Mouse (Mus musculus) spleen, embryonic (tissue): Measurements from ENCODE around the gene 2300003K06Rik.
"Not testable (repeated sequence)": the region's sequence is repeated elsewhere in the genome, so short reads cannot be mapped to it uniquely, and the experiment has no call there.

ENCODE experiments used
- CTCF ChIA-PET: fragments of 350-600 bp; sonication (Branson Sonifier 250); formaldehyde crosslinking; loops from one replicate; lab custom pipeline; 2022; lab: Charles Lee

2300003K06Rik gene

DNA sequence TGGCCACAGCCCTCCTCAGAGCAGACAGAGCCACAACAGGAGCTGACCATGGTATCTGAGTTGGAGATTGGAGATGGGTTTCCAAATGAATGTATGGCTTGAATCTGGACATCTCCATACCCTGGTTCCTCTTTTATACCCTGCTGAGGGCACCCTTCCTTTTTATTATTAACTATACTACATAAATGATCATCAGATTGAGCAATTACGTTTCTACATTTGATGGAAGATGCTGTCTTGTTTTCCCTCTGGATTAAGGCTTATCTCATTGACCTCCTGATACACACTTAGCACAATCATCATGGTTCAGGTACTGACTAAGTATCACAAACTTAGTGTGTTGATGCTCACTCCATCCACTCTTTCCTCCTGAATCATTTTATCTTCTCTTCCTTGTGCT lies at the start of gene 2300003K06Rik:
2300003K06Rik (minus strand) TSS at position 101 of the 400 bp plus-strand sequence.
- CTCF ChIA-PET, result no interaction called here

DNA sequence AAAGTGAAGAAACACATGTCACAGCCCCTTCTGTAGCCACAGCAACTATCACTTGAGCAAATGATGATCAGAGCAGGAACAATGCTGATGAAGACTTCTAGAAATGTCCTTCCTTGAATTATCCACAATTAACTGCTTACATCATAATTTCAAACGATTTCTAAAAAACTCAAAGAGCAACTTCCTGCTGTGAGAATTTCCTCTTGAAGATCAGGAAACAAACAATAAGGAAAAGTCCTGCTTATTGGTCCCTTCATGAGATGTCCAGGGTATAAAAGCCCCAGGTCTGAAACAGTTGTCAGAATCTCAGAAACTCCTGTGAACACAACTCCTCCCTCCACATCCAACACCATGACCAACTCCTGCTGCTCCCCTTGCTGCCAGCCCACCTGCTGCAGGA lies 41.0 kb upstream of the 2300003K06Rik start, which contains the start of gene Gm11567:
Gm11567 (plus strand) TSS at position 301 of the 400 bp plus-strand sequence.
- CTCF ChIA-PET, result not testable (repeated sequence)

- CTCF ChIA-PET, result not testable (repeated sequence)
Observed at GRCm38 (mm10) chr11:99873089-99873488, 35.2 kb upstream of the 2300003K06Rik start, which contains the start of gene Krtap9-1. Krtap9-1 (plus strand) TSS chr11:99873389.

DNA sequence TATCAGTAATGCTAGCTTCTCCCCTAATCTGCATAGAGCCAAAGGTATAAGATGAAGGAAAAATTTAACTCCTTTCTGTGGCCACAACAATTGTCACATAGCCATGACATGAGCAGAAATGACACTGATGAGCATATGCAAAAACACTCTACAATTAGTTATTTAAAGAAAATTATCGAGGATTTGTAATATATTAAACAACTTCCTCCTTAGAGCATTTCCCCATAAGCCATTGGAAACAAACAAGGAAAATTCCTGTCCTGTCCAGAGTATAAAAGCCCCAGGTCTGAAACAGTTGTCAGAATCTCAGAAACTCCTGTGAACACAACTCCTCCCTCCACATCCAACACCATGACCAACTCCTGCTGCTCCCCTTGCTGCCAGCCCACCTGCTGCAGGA lies 26.3 kb upstream of the 2300003K06Rik start, which contains the start of gene Gm11559:
Gm11559 (plus strand) TSS at position 301 of the 400 bp plus-strand sequence.
- CTCF ChIA-PET, result interaction anchor here (1.2 kb wide), 1 partner anchor 434 kb away, joined by 4 read pairs; no protein-coding TSS in a partner anchor

DNA sequence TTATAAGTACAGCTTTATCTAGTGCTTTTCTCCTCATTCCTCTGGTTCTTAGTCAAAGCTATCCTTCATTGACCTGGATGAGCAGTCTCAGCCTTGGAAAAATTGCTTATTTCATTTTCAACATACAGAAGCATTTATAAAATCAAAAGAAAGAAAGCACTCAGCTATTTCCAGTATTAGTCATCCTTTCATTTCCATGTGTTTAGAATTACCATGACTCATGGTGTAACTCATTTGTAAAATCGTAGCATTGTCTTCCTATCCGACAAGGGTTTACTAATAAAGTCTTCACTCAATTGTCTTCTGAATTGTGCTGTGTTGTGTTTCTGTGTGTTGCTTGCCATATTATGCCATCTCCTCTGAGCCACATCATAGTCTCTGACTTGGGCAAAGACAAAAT lies 20.9 kb upstream of the 2300003K06Rik start:
- CTCF ChIA-PET, result no interaction called here

DNA sequence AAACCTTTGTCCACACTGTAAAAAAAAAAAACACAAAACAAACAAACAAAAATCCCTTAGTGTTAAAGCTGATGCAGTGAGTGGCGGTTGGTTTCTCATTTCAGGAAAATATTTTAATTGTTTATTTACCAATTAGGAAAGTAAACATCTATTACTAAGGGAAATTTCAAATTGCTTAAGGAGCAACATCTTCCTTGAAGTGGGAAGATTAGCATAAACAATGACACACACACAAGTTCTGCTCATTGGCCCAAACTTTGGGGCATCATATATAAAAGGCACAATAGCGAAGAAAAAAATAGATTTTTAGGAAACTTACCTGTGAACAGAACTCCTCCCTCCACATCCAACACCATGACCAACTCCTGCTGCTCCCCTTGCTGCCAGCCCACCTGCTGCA lies 19.8 kb upstream of the 2300003K06Rik start, which contains the start of gene Gm11568:
Gm11568 (plus strand) TSS at position 301 of the 400 bp plus-strand sequence.
- CTCF ChIA-PET, result no interaction called here

DNA sequence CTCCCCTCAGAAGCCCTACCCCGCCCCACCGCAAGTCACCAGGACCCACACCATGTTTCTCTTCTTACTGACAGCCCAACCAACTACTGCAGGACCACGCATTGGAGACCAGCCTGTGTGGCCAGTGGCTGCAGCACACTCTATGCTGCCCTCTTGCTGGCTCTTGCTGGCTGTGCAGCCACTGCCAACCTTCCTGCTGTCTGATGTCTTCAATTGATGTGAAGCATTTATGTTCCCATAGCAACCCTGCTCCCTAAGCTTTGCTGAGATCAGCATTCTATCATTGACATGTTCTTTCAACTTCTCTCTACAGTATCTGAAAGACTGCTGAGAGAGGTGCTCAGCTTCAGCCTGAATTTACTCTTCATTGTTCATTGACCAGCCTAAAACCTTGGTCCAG lies 16.3 kb upstream of the 2300003K06Rik start:
- CTCF ChIA-PET, result no interaction called here

- CTCF ChIA-PET, result no interaction called here
Observed at GRCm38 (mm10) chr11:99851508-99851907, 13.6 kb upstream of the 2300003K06Rik start, which contains the start of gene Krtap4-16. Krtap4-16 (minus strand) TSS chr11:99851608.

GRCm38 (mm10) chr11:99846746-99847145 lies 8.9 kb upstream of the 2300003K06Rik start:
- CTCF ChIA-PET, result no interaction called here

DNA sequence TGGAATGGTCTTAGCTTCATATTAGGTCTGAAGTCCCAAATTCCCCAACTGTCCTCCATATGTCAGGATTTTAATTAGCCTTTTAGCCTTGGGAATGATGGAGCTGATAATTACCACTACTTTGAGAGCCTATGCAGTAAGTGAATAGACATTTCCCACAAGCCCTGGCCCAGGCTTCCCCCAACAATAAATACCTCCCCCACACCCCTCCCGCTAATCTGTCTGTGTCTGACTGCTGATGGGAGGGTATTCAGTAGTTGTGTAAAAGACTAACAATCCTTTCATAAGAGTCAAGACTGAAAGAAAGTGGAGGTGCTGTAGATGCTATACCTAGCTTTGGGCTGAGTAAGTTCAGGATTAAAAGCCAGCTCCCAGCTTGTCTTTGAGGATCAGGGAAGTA lies 4.3 kb upstream of the 2300003K06Rik start:
- CTCF ChIA-PET, result no interaction called here

DNA sequence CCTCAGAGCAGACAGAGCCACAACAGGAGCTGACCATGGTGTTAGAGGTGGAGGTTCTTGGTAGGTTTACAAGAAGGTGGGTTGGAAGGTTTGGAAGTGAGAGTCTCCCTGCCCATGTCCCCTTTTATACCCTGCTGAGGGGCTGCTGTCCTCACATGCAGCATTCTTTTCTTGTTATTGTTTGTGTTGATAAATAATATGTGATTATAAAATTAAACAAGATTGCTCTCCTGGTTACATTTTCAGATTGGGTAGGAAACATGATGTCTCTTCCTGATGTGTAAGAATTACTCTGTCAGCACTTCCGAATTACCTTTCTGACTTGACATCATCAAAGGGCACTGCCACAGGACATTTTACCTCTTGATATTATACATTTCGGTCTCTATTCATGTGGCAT lies 22.3 kb downstream of the 2300003K06Rik start, which contains the start of gene Gm11564:
Gm11564 (minus strand) TSS at position 101 of the 400 bp plus-strand sequence.
- CTCF ChIA-PET, result not testable (repeated sequence)

- CTCF ChIA-PET, result not testable (repeated sequence)
Observed at GRCm38 (mm10) chr11:99809792-99810191, 28.1 kb downstream of the 2300003K06Rik start, which contains the start of gene Krtap4-13. Krtap4-13 (minus strand) TSS chr11:99809892.

DNA sequence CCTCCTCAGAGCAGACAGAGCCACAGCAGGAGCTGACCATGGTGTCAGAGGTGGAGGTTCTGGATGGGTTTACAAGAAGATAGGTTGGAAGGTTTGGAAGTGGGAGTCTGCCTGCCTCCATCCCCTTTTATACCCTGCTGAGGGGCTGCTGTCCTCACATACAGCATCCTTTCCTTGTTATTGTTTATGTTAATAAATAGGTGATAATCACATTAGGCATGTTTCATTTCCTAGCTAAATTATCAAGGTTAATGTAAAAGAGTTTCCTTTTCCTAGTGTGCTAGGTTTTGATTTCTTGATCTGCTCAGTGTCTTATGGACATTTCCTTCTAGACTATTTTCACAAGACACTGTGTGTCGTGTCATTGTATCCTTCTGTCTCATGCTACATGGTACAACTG lies 33.5 kb downstream of the 2300003K06Rik start, which contains the start of gene Gm11554:
Gm11554 (minus strand) TSS at position 101 of the 400 bp plus-strand sequence.
- CTCF ChIA-PET, result not testable (repeated sequence)

DNA sequence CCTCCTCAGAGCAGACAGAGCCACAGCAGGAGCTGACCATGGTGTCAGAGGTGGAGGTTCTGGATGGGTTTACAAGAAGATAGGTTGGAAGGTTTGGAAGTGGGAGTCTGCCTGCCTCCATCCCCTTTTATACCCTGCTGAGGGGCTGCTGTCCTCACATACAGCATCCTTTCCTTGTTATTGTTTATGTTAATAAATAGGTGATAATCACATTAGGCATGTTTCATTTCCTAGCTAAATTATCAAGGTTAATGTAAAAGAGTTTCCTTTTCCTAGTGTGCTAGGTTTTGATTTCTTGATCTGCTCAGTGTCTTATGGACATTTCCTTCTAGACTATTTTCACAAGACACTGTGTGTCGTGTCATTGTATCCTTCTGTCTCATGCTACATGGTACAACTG lies 39.0 kb downstream of the 2300003K06Rik start, which contains the start of gene Gm11569:
Gm11569 (minus strand) TSS at position 101 of the 400 bp plus-strand sequence.
- CTCF ChIA-PET, result not testable (repeated sequence)

GRCm38 (mm10) chr11:99793367-99793766 lies 44.5 kb downstream of the 2300003K06Rik start, which contains the start of gene Gm11596:
Gm11596 (minus strand) TSS chr11:99793467.
- CTCF ChIA-PET, result no interaction called here
